Mouse (Mus musculus): ENCODE measurements around the gene Zbtb9.

The Zbtb9 gene

DNA sequence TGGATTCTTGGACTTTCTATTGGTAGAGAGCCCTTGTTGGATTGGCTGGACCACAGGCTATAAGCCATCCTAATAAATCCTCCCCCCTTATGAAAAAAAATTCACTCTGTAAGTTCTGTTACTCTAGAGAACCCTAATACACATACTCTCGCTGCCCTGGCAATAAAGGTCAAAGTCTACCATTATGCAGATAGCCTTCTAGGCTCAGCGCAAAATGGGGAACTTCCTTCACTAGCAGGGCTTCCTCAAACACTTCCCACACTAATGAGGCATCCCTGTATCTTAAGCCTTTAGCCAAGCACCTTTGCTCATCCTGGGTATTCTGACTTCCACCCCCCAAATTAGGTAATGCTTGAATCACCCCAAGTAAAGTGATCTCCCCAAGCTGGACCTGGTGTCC is 35.3 kb downstream of the Zbtb9 start:
- no peak for DNase-seq (ENCODE audit: inconsistent age in 2 of 2, low spot score in 1 of 2)

DNA sequence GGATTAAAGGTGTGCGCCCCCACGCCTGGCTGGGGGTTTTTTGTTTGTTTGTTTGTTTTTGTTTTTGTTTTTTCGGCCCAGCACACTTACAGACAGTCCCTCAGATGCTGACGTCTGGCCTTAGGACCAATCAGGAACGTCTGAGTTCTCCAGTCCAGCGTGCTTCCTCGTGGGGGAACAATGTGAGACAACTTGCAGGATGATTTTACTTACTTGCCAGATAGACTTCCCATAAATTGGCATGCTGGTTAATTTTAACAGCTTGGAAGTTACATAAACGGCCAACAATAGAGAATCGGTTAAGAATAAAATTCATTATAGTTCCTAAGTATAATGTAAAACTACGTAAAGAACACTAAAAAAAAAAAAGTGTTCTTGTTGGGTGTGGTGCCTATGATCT is 38.2 kb downstream of the Zbtb9 start:
- DNase-seq (ENCODE audit: inconsistent age in 2 of 2, low spot score in 1 of 2) = no peak

DNA sequence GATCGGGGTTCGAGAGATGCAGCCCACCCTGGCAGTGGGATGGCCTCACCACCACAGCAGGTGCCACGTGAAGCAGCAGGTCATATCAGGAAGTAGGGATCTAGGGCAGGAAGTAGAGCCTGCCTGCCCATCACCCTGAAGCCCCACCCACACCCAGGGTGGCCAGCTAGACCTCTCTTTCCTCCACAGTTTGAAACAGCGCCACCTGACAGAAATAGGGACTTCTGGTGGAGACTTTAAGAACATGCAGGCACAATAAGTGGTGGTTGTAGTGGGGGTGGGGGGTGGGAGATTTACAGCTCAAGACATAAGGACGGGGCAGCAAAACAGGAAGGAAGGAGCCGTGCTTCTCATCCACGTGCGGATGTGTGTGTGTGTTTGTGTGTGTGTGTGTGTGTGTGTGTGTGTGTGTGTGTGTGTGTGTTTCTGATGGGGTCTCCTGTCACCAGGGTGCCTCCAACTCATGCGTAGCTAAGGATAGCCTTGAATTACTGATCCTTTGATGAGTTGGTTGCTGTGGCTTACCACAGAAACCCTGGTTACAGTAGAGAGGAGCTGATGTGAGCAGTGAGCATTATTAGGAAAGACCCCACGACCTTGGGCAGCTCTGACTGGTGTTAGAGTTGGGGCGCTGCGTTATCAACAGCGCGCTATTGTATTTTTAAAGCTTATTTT is 39.2 kb downstream of the Zbtb9 start:
- DNase-seq (ENCODE audit: inconsistent age in 2 of 2, low spot score in 1 of 2) = no peak

DNA sequence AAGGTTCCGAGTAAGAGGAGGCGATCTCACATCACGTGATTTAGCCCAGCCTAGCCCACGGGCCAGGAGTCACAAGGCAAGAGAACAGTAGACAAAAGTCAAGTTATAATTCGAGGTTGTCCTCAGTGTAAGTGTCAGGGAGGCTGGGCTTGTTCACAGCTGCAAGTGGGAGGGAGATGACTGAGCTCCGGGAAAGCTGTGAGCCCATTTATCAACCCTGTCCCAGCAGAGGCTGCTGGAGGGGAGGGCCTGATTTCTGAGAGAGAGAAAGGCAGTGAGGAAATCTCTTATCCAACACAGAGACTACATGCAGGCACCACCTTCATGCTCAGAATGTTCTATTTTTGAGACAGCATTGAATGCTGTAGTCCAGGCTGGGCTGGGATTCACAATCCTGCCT is 39.9 kb downstream of the Zbtb9 start:
- no peak for DNase-seq (ENCODE audit: inconsistent age in 2 of 2, low spot score in 1 of 2)

DNA sequence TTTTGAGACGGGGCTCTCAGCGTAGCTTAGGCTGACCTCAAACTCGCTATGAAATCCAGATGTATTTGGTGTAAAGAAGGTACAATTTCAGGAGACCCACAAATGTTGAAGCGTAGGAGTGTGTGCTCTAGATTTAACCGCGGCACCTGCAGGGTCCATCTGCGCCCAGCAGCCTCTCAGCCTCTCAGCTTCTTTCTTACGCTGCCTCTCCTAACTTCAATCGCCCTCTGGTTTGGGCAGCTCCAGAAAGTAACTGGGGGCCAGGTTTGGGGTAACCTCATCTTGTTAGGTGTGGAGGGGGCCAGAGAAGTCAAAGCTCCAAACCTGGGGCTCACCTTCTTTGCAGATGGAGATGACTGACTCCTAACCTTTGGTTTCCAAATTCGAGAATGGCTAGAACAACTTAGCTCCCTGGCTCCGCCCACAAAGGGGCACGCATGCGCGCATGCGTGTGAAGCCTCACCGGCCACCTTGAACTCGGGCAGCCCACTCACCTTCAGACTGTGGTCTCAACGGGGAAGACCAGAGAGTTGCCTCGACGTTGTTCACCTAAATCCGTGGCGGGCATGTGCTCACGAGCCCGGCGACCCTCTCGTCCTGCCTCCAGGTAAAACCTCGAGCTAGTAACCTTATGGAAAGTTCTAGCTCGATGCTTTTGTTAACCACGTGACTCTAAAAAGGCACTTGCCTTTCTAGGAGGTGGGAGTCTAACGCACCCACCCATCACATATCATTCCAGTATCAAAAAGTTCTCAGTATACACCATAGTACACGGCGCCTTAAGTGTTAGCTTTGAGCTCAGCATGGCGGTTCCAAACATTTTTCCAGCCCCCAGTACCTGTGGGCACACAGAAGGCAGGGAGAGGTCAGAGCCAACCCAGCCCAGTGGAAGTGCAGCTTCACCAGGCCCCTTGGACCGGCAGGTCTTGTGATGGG is 44.9 kb downstream of the Zbtb9 start:
- peak; percentile 91 to 97 for DNase-seq (ENCODE audit: inconsistent age in 2 of 2, low spot score in 1 of 2)

DNA sequence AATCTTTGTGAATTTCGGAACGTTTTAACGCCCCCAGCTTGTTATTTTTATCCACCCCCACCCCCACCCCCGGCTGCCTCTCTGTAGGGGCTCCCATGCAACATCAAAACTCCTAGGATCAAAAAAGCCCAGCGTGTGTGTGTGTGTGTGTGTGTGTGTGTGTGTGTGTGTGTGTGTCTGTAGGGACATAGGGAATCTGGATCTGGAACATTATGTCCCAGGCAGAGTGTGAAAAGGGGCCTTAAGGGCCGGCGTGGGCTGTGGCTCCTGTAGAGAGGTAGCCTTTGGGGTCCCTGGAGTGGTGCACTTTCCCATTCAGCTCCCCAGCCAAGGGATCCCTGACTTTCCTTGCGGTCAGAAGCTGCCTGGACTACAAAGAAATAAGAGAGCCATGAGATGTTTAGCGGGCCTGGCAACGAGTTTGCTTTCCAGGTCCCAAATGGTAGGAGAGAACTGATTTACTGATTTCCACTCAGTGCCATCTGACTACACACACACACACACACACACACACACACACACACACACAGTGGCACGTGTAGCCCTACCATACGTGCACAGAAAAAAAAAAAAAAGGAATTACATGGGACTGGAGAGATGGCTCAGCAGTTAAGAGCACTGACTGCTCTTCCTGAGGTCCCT is 45.7 kb downstream of the Zbtb9 start:
- DNase-seq (ENCODE audit: inconsistent age in 2 of 2, low spot score in 1 of 2) = peak in 1 of 2 experiments; percentile 63

DNA sequence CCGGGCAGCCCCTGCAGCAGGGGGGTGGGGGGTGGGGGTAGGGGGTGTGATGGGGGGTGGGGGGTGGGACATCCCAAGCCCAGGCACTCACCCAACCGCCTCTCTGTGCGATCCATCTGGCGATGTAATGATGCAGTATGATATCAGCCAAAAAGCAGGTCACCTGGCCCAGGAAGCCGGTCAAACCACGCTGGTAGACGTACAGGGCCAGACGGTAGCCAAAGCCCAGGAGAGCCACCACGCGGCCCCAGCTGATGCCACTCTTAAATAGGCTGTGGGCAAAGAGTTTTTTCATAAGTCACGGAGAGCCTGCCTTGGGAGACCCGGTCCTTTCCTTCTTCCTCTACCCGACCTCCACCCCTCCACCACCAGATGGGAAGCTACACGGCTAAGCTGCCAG is 48.1 kb downstream of the Zbtb9 start:
- DNase-seq (ENCODE audit: inconsistent age in 2 of 2, low spot score in 1 of 2) = peak in 1 of 2 experiments; percentile 42

DNA sequence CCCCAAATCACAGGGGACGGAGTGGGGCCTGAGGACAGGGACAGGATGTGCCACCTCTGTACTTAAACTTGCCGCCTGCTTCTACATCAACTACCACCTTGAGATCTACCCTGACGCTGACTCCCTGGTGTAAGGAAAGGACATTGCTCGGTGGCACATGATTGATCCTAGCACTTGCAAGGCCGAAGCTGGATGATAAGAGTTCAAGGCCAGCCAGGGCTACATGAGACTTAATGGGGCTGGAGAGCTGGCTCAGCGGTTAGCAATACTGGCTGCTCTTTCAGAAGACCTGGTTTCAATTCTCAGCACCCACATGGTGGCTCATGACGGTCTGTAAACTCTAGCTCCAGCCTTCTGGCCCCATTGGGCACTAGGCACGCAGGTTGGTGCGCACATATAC is 48.8 kb downstream of the Zbtb9 start:
- peak; percentile 62 to 82 for DNase-seq (ENCODE audit: inconsistent age in 2 of 2, low spot score in 1 of 2)

DNA sequence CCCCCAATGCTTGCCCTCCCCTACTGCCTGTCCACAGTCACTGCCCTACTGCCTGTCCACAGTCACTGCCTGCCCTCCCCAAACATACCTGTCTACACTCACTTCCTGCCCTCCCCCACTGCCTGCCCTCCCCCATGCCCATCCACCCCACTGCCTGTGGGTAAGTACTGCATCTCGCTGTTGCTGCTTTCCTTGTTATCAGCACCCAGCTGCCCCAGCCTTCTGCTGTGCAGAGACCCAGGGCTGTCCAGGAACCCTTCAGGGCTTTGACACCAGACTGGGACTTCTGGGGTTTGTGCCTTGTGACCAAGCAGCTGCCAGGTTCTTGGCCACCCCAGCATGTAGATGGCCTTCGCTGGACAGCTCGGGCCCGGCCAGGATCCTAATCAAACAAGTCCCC is 50.4 kb downstream of the Zbtb9 start:
- no peak for DNase-seq (ENCODE audit: inconsistent age in 2 of 2, low spot score in 1 of 2)

DNA sequence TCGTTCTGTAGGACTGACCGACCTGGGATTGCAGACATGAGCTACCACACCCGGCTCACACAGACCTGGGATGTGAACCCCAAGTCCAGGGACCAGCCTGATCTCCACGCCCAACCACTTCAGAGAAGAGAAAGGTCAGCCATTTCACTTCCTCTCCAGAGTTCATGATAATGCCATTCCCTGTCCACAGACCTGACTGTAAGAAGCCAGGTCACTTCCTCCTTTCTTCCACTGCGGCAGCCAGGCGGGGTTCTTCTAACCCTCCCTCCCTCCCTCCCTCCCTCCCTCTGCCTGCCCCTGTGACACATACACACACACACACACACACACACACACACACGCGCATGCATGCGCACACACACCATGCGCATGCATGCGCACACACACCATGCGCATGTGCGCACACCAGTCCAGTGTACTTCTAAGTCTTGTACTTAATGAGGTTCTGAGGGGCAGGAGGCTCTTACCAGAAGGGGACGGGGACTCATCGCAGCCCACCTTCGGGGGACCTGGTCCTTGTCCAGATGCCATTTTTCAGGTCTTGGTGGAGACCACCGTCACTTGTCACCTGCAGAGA is 52.4 kb downstream of the Zbtb9 start:
- peak in 1 of 2 experiments; percentile 25 for DNase-seq (ENCODE audit: inconsistent age in 2 of 2, low spot score in 1 of 2)

DNA sequence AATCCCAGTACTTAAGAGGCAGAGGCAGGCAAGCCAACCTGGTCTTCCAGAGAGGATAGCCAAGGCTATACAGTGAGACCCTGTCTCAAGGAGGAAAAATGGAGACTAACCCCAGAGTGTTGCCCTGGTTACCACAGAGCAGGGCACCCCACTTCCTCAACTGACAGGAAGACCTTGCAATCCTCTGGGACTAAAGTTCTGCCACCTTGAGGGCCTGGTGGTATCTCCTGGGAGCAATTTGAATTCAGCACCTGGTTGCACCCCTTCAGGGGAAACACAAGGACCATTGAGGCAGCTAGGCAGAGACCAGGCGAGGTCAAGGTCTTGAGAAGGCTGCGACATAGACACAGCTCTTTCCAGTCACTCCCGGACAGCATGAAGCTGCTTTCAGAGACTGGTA is 53.0 kb downstream of the Zbtb9 start:
- DNase-seq (ENCODE audit: inconsistent age in 2 of 2, low spot score in 1 of 2) = no peak

DNA sequence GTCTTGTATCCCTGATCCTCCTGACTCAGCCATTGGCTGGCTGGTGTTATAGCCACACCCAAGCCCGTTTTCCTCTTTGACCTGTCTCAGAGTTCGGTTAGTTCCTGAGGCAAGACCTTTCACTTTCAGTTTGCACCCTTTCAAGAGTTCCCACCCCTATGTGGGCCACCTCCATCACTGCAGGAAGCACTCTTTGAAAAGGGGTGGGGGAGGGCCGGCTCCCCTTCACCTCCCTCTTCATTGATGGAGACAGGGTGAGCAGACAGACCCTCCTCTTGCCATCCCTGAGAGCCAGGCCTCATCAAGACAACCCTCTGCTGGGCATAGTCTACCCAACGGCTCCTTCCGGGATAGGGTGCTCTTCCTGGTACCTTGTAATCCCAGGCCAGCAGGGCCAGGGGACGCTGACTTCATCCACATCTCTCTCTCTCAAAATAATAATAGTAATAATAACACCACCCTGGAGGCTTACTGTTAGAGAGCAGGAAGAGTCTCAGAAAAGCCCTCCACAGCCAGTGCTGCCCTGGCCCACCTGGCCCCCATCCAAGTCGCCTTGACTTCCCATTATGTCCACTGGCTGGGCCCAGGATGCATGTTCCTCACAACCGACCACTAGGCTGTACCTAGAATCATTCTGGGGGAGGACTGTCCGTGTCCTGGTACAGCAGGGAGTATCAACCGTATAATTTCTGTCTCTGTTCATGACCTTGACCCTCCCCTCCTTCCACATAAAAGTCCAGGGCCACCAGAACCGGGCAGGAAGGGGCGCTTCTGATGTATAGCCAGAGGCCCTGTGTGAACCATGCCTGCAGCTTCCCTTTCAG is 54.7 kb downstream of the Zbtb9 start:
- DNase-seq (ENCODE audit: inconsistent age in 2 of 2, low spot score in 1 of 2) = peak in 1 of 2 experiments; percentile 80

DNA sequence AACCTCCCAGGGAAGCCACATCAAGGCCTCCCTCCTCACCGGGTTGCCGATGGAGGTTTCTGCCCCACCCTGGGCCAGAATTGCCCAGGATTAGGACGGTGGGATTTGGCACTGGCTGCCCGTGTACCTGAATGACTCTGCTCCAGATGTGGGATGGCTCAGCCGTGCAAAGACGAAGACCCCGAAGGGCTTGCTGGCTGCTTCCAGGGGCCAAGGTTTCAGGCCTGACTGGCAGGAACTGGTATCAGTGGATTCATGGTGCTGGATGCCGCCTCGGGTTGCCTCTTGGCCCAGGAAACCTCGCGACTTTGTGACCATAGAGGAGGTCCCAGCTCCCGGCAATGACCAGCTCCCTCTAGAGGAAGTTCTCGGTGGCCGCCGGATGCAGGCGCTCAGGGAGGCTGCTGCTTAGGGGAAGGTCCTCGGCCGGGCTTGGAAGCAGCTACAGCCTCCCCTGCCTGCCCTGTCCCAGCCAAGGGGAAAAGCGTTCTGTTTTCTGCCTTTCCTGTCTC is 55.4 kb downstream of the Zbtb9 start:
- peak; percentile 93 to 97 for DNase-seq (ENCODE audit: inconsistent age in 2 of 2, low spot score in 1 of 2)

DNA sequence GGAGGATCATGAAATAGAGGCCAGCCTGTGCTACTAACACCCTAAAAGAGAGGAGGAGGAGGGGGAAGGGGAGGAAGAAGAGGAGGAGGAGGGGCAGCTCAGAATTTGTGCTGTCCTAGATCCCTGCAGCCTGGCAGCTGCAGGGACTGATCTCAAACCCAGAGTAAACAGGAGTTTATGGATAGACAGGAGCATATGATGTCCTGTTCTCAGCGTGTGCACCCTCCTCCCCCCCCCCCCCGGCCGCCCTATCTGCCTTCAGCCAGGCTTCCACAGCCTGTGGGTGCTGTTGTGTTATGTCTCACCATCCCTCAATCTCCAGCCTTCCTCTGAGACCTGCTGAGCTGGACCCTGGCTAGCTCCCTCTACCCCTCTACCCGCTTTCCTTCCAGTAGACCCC is 55.9 kb downstream of the Zbtb9 start, which contains the start of gene Bak1:
Bak1 (minus strand) TSS at position 101 of the 400 bp plus-strand sequence.
- DNase-seq (ENCODE audit: inconsistent age in 2 of 2, low spot score in 1 of 2) = no peak

DNA sequence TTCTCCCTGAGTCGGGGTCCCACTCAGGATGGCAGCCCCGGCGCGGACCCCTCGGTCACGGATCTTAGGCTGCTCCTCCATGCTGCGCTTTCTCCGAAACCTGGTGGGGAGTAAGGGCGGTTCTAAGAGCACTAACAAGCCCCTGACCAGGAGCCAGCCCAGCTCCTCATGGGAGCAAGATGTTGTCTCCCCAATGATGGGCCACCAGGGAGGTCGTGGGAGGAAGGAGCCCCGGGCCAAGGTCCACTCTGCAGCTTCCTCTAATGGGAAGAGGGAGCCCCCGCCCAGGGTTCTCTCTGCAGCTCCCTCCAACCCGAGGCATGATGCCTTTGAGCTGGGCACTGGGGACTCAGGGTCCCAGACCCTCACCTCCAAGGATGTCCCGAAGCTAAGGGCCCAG is 56.5 kb downstream of the Zbtb9 start:
- no peak for DNase-seq (ENCODE audit: inconsistent age in 2 of 2, low spot score in 1 of 2)

DNA sequence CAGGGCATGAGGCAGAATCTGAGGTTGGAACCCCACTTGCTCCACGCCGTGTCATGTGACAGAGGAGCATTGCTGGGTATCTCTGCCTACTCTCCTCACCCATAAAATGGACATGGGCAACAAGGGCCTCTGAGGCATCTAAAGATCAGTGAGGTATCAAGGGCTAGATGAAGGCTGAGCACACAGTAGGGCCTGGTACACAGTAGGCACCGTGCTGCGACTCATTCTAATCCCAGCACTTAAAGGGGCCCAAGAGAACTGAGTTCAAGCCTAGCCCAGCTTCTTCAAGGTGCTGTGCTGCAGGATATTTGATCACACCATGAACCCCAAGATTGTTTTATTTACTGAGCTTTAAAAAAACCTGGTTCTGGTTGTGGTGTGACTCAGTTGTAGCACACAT is 57.9 kb downstream of the Zbtb9 start:
- no peak for DNase-seq (ENCODE audit: inconsistent age in 2 of 2, low spot score in 1 of 2)

DNA sequence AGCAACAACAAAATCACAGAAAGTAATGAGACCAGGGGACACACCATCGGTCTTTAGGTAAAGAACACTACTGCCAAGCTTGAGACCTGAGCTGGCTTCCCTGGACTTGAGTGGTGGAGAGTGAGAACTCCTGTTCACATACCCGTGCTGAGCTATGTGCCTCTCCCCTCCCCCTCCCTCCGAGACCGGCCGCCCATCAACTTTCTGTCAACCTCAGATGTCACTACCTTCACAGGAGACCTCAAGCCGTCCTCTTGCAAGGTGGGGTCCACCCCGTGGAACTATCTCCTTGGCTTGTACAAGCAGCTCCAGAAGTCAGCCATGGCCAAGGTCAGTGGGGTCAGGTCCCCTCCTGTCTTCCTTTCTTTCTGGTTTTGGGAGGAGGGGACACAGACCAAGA is 59.4 kb downstream of the Zbtb9 start:
- DNase-seq (ENCODE audit: inconsistent age in 2 of 2, low spot score in 1 of 2) = peak in 1 of 2 experiments; percentile 36

DNA sequence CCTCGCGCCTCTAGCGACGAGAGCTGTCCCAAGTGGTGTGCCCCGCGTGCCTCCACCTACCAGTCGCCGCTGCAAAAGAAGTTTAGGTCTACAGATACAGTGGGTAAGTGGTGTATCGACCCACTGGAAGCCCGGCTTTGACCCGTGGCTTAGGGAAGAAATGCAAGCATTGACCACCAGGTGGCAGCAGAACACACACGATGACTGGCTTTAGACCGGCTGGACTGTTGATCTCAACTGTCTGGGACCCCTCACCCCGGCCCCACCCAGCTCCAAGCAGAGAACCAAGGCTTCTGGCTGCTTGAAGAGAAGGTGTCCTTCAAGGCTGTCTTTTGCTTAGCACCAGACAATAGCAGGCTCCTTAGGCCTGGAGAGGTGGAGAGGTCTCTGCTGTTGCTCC is 59.9 kb downstream of the Zbtb9 start:
- DNase-seq (ENCODE audit: inconsistent age in 2 of 2, low spot score in 1 of 2) = peak; percentile 75 to 93

DNA sequence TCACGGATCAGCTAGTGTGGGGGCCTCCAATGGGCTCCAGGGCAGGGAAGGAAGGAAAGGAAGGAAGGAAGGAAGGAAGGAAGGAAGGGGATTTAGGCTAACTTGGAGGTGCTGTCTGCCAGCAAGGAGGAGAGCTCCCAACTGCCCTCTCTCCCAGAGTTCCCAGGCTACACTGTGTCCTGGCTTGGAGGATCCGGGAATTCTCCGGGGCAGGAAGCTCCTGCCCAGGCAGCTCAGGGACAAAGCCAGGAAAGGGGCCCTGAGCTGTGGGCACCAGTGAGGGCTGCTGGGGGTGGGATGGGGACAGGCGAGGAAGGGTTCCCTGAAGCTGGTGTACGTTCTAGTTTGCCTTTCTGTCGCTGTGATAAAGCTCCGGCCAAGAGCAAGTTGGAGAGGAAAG is 63.5 kb downstream of the Zbtb9 start:
- DNase-seq (ENCODE audit: inconsistent age in 2 of 2, low spot score in 1 of 2) = no peak

DNA sequence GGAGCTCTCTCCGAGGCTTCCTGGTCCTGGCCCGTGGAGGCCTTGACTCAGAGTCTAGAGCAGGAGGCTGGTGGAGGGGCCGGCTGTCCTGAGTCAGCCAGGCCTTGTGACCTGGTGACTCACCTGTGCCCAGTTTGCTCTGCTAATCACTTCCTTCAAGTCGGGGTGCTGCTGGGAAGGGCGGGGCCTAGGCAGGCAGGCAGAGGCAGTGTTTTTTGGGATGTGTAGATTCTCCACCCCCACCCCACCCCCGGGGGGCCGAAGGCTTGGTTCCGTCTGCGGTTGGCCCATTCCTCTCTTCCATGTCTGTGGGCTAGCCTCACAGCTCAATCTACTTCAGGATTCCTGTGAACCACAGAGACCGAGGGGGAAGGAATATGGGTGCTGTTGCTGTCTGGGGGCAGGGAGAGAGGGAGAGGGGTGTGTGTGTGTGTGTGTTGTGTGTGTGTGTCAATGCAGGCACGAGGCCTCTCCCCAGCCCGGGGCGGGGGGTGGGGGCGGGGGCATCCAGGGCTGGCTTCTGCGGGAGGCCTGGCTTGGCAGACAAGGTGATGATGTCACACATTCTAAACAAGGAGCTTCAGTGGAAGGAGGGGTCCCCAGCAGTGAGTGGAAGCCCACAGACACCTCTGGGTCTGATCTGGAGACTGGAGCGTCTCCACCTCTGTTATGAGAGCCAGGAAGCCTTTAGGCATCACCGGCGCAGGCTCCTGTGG is 65.5 kb downstream of the Zbtb9 start:
- DNase-seq (ENCODE audit: inconsistent age in 2 of 2, low spot score in 1 of 2) = peak; percentile 83 to 86
